Mouse (Mus musculus): ENCODE results near the gene 4930555G01Rik.
"Not testable (repeated sequence)": the region's sequence is repeated elsewhere in the genome, so short reads cannot be mapped to it uniquely, and the experiment has no call there.

Gene 4930555G01Rik

DNA sequence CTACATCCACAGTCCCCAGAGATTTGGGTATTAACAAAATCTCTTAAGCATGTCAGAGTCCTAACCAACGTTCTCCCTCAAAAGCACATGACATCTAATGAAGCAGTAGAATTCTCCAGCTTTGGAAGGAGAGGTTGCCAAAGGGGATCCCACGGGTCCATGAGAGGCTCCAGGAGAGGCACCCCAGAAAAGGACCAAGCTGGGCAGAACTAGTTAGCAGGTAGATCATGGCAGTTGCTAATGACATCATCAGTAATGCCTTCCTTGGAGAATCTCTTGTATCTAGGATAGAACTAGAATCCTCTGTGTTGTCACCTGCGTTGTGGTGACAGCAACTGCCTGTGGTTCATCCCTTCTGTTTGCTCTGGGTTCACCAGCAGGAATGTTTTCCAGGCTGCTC lies at the start of gene 4930555G01Rik:
Gene 4930555G01Rik, plus strand, starts transcription at position 301 of the 400 bp plus-strand sequence.
- DNase-seq = not testable (repeated sequence)

GRCm38 (mm10) chr14:5015591-5015990 lies 34.8 kb upstream of the 4930555G01Rik start, which contains the start of gene Gm3298:
Gene Gm3298 (plus strand): TSS chr14:5015891.
- not testable (repeated sequence) for DNase-seq

DNA sequence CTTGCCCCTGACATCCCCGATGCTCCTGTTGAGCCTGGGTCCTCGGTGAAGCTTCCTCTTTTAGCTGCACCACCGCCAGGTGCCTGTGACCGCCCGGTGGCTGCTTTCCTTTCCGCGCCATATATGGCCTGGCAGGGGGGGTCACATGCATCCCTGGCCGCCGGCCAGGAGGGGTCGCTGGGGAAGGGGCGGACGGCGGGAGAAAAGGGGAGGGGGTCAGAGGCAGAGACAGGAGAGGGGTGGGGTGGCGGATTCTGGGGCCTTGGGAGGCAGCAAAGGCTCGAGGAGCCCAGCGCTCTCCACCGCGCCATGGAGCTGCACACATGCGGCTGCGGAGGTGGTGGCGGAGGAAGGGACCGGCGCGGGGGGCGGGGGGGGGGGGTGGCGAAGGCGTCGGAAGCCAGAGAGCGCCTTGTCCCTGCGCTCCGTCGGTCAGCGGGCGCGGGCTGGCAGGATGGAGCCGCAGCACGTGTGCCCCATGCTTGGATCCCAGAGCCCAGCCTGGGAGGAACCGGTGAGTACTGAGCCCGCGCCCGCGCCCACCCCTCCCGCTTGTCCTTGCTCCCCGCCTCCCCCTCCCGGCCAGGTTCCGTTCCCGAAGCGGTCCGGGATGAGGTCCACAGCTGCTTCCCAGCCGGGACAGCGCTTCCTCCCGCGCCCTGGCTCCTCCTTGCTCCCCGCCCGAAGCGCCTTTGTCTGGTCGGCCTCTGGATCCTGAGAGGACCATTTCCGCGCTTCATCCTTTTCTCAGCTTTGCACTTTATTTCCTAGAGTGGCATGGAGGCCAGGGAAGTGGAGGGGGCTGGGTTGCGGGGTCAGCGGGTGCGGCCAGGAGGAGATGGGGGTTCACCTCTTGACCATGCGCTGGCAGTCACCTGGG lies 20.4 kb downstream of the 4930555G01Rik start, which contains the start of gene Gm8281:
Gene Gm8281, plus strand, starts transcription at position 430 of the 880 bp plus-strand sequence.
- not testable (repeated sequence) for DNase-seq

Data from thymus, postnatal 14 days (tissue).